Mouse (Mus musculus) erythroblast, embryonic 14.5 days (primary cell): ENCODE measurements around the gene Paqr9. TPM values are rescaled to one million over a fixed set of nuclear protein-coding genes. Genes with fewer than 3 reads are reported as not detected.

Experiments used
- H3K27me3 ChIP-seq: 2 replicates; pipeline ENCODE4 v1.6.1; 2012; ENCODE audit warnings: inconsistent platforms; ENCODE audit not compliant: control insufficient read depth
- H3K36me3 ChIP-seq: 2 replicates; pipeline ENCODE4 v1.6.1; 2012; ENCODE audit warnings: mild to moderate bottlenecking, inconsistent platforms; ENCODE audit not compliant: control insufficient read depth
- H3K4me1 ChIP-seq: 2 replicates; pipeline ENCODE4 v1.6.1; 2012; ENCODE audit warnings: inconsistent platforms; ENCODE audit not compliant: control insufficient read depth
- H3K4me3 ChIP-seq: replicated peaks from 2 replicates; pipeline ENCODE3; 2012; ENCODE audit warnings: moderate library complexity, mild to moderate bottlenecking, inconsistent platforms
- H3K9me3 ChIP-seq: 2 replicates; pipeline ENCODE4 v1.6.1; 2012; ENCODE audit warnings: low read length, inconsistent platforms, mixed read lengths; ENCODE audit not compliant: control insufficient read depth
- GATA1 ChIP-seq: IDR thresholded peaks from 2 replicates; pipeline ENCODE4 v1.6.1; 2012; ENCODE audit warnings: low read length, inconsistent platforms, mixed read lengths
- TAL1 ChIP-seq: IDR thresholded peaks from 3 replicates; pipeline ENCODE4 v1.6.1; 2012; ENCODE audit warnings: low read length, inconsistent platforms, mixed read lengths
- polyA plus RNA-seq: library from polyadenylated mRNA; stranded (reverse); fragments of >175 nt; gene quantifications from 2 replicates; pipeline ENCODE4 v1.2.3, GENCODE M21; 2012

Paqr9 gene
- polyA plus RNA-seq, 1 experiment: 0.32 TPM

DNA sequence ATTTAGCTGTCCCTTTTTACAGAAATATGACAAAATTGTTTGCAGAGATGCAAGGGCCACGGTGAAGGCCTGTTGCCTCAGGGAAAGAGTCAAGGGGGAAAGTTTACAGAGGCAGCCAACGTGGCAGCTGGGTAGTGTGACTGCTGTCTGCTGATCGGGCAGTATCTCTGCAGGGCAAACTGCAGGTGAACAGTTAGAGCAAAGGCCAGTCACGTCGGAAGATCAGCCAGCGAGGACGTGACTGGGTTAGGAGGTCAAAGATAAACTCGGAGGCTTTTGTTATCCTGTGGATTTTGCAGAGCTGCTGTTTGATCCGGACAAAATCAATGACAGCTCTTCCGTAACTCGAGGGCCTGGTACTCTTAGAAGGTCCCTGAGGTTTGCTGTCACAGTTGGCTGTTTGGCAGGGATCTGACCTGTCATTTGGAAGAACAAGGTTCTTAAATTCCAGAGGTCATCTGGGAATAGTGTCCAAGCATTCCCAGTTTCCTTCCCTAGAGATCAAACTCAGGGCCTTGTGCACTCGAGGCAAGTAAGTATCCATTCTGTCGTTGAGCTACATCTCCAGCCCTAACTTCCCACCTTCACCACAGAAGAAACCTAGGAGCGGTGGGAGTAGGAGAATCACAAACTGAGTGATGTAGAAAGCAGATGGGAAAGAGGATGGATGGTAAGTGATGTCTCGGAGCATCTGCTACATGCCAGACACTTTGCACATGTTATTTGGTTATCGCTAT is 21.7 kb downstream of the Paqr9 start:
- H3K4me1 ChIP-seq: no peaks in the 10 kb centered on the region
- H3K9me3 ChIP-seq: no peaks in the 10 kb centered on the region
- TF ChIP-seq TAL1: no peak
- no peak for TF ChIP-seq GATA1
- peaks cover 27% of the 10 kb centered on the region for H3K27me3 ChIP-seq
- no peak overlapping the region for H3K4me3 ChIP-seq
- no peaks in the 10 kb centered on the region for H3K36me3 ChIP-seq

DNA sequence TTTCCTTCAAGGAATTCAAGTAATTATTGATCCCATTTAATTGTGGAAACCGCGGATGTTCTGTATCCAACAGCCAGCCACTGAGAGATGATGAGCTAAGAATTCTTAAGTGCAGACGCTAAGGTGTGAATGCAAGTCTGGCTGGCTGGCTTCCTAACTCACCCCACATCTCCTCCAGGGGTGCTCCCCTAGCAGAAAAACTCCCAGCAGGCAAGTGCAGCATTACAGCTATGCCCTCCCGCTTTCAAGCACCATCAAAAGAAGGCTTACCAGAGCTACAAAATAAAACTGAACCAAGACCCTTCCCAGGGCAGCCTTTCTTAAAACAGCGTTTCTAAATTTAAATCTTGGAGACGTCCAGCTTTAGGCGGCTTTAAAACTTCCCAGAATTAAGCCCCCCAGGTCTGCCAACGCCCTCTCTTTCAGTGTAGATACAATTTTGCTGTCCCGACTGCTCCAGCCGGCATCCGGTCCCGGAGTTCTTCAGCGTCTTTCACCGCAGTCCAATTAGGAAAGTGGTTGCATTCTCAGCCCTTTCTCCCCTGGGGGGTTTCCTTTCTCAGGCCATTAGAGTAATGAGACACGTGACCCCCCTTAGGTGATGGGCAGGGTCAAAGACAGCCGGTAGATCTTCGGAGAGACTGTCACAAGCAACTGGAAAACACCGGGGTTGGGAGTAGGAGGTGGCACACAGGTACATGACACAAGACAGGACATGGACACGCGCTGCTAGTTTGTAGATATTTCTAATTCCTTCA is 22.5 kb downstream of the Paqr9 start:
- no peaks in the 10 kb centered on the region; the same call in 1 of the 2 replicates for H3K4me1 ChIP-seq
- H3K9me3 ChIP-seq: no peaks in the 10 kb centered on the region
- no peak for TF ChIP-seq TAL1
- no peak for TF ChIP-seq GATA1
- no peaks in the 10 kb centered on the region for H3K36me3 ChIP-seq
- no peak overlapping the region for H3K4me3 ChIP-seq
- H3K27me3 ChIP-seq: peaks cover 27% of the 10 kb centered on the region

- Histone ChIP-seq H3K36me3 (no peaks in the 10 kb centered on the region), H3K4me3 (no peak overlapping the region), H3K4me1 (no peaks in the 10 kb centered on the region; the same call in 1 of the 2 replicates), H3K9me3 (no peaks in the 10 kb centered on the region), H3K27me3 (peaks cover 27% of the 10 kb centered on the region)
- no peak for TF ChIP-seq GATA1
- TF ChIP-seq TAL1: no peak
Observed at GRCm38 (mm10) chr9:95582555-95582954, 23.1 kb downstream of the Paqr9 start.

DNA sequence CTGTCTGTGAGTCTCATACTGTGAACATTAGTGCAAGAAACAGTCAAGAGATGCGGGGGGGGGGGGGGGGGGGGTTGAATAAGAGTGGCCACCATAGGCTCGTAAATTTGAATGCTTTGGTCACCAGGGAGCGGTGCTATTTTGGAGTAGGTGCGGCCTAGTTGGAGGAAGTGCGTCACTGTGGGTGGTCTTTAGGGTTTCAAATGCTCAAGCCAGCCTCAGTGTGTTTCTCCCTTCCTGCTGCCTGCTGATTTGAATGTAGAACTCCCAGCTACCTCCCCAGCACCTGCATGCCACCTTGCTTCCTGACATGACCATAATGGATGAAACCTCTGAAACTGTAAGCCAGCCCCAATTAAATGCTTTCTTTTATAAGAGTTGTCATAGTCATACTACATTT is 26.6 kb downstream of the Paqr9 start:
- TF ChIP-seq GATA1: no peak
- TF ChIP-seq TAL1: no peak
- H3K9me3 ChIP-seq: peaks cover 3% of the 10 kb centered on the region; the same call in 1 of the 2 replicates
- H3K36me3 ChIP-seq: no peaks in the 10 kb centered on the region
- no peaks in the 10 kb centered on the region; the same call in 1 of the 2 replicates for H3K4me1 ChIP-seq
- no peak overlapping the region for H3K4me3 ChIP-seq
- H3K27me3 ChIP-seq: peaks cover 23% of the 10 kb centered on the region

DNA sequence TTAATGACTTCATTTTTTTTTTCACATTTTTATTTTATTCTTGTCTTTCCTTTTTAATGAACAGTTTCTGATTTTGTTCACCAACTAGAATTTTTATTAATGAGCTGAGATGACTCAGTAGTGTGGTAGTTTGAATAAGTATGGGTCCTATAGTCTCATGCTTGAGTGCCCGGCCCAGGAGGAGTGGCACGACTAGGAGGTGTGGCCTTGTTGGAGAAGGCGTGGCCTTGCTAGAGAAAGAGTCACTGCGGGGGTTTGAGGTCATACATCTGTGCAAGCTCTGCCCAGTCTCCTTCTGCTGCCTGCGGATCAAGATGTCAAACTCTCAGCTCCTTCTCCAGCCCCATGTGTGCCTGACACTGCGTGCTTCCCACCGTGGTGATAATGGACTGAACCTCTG is 28.6 kb downstream of the Paqr9 start:
- Histone ChIP-seq H3K4me1 (no peaks in the 10 kb centered on the region; the same call in 1 of the 2 replicates), H3K27me3 (peaks cover 4% of the 10 kb centered on the region), H3K4me3 (no peak overlapping the region), H3K36me3 (no peaks in the 10 kb centered on the region), H3K9me3 (peaks cover 3% of the 10 kb centered on the region; the same call in 1 of the 2 replicates)
- TF ChIP-seq GATA1: no peak
- no peak for TF ChIP-seq TAL1

DNA sequence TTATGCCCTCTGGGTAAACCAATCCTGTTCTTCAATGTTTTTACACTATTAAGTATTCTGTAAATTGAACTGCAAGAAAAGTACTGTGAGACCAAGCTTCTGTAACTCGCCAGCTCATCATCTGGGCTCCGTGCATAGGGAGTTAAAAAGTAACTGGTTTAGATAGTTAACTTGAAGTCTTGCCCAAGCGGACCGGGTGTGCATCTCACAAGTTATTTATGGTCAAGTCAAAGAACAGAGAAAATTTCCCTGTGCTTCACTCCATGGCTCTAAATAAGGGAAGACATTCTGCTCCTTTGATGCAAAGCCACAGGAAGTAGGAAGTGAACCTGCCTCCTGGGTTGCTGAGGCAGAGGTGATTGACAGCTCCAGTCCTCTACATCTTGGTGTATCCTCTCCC is 34.8 kb downstream of the Paqr9 start:
- Histone ChIP-seq H3K9me3 (no peaks in the 10 kb centered on the region), H3K4me1 (no peaks in the 10 kb centered on the region; the same call in 1 of the 2 replicates), H3K36me3 (no peaks in the 10 kb centered on the region), H3K27me3 (peaks cover 9% of the 10 kb centered on the region), H3K4me3 (no peak overlapping the region)
- TF ChIP-seq GATA1: no peak
- no peak for TF ChIP-seq TAL1

- Histone ChIP-seq H3K4me3 (no peak overlapping the region), H3K4me1 (no peaks in the 10 kb centered on the region; the same call in 1 of the 2 replicates)
Observed at GRCm38 (mm10) chr9:95597466-95598178, 38.2 kb downstream of the Paqr9 start.

DNA sequence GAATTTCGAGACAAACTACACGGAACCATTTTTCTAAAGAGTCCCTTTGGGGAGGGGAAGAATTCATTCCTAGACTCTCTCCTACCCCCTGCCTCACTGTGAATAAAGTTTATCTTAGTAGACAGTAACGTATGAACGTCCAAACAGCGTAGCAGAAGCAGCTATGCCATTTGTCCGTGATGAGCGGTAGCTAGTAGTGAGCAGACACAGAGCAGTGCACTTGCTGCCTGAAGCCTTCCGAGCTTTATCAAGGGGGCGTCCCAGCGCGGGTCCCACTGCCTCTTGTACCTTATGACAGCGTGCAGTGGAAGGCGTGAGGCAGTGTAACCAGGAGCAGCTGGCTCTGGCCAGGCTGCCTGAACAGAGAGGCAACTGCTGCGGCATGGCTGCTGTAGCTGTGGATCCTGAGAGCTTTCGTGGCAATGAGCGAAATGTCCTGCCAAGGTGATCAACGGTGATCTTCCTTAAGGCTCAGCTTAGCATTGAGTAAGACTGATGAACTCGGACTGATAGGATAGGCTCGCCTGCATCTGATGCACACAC is 38.8 kb downstream of the Paqr9 start:
- Histone ChIP-seq H3K36me3 (no peaks in the 10 kb centered on the region), H3K27me3 (peaks cover 9% of the 10 kb centered on the region), H3K4me3 (no peak overlapping the region), H3K4me1 (no peaks in the 10 kb centered on the region; the same call in 1 of the 2 replicates), H3K9me3 (no peaks in the 10 kb centered on the region)
- TF ChIP-seq TAL1 (no peak), GATA1 (no peak)

More at GRCm38 (mm10) chr9:95597466-95598178, 38.2 kb downstream of the Paqr9 start:
- Histone ChIP-seq H3K27me3 (peaks cover 9% of the 10 kb centered on the region), H3K36me3 (no peaks in the 10 kb centered on the region), H3K9me3 (no peaks in the 10 kb centered on the region)
- no peak for TF ChIP-seq GATA1
- no peak for TF ChIP-seq TAL1

DNA sequence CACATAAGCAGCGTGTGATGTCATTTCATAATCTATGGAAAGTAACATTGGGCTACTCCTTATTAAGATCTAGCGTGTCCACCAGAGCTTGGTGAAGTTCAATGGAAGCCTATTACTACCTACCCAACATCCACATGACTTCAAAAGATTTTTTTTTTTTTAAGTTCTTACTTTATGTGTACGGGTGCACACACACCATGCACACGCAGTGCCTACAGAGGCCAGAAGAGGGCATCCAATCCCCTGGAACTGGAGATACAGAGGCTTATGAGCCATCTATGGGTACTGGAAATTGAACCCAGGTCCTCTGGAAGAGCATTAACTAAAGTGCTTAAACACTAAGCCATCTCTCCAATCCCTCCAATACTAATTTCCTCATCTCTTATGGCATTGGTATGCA is 39.9 kb downstream of the Paqr9 start:
- no peak for TF ChIP-seq GATA1
- no peak for TF ChIP-seq TAL1

More for the DNA sequence above, 39.9 kb downstream of the Paqr9 start:
- Histone ChIP-seq H3K4me1 (no peaks in the 10 kb centered on the region; the same call in 1 of the 2 replicates), H3K9me3 (no peaks in the 10 kb centered on the region), H3K27me3 (peaks cover 9% of the 10 kb centered on the region), H3K36me3 (no peaks in the 10 kb centered on the region), H3K4me3 (no peak overlapping the region)
